Mouse (Mus musculus) stomach, embryonic 16.5 days (tissue): ENCODE results near the gene 9130019O22Rik. TPM values are rescaled to one million over a fixed set of nuclear protein-coding genes. Genes with fewer than 3 reads are reported as not detected.
A peak's percentile ranks its signal among the peaks of the same experiment; 100 is the strongest.

Source experiments
- ATAC-seq: fragments of 200-750 bp; cut with Nextera tagmentation; 2 replicates; pipeline ENCODE4 v1.8.0; 2017; ENCODE audit warnings: moderate number of reproducible peaks, moderate TSS enrichment; ENCODE audit not compliant: insufficient read depth, low FRiP score
- H3K27ac ChIP-seq: fragments of 300-500 bp; sonication (generic); 2 replicates; pipeline ENCODE4 v1.5.1; 2014; ENCODE audit warnings: low read length
- H3K27me3 ChIP-seq: fragments of 300-500 bp; sonication (generic); 2 replicates; pipeline ENCODE4 v1.6.1; 2014; ENCODE audit warnings: low read length, control low read depth, mixed read lengths; ENCODE audit not compliant: control insufficient read depth, insufficient read depth
- H3K36me3 ChIP-seq: fragments of 300-500 bp; sonication (generic); 2 replicates; pipeline ENCODE4 v1.6.1; 2014; ENCODE audit warnings: low read length; ENCODE audit not compliant: control insufficient read depth, insufficient read depth
- H3K4me1 ChIP-seq: fragments of 300-500 bp; sonication (generic); 2 replicates; pipeline ENCODE4 v1.6.1; 2014; ENCODE audit warnings: low read length, control low read depth, mixed read lengths; ENCODE audit not compliant: control insufficient read depth, insufficient read depth
- H3K4me2 ChIP-seq: fragments of 300-500 bp; sonication (generic); 2 replicates; pipeline ENCODE4 v1.6.1; 2014; ENCODE audit warnings: low read depth, low read length, mixed read lengths
- H3K4me3 ChIP-seq: fragments of 300-500 bp; sonication (generic); replicated peaks from 2 replicates; pipeline ENCODE4 v1.5.1; 2014; ENCODE audit warnings: mild to moderate bottlenecking, low read length
- H3K9ac ChIP-seq: fragments of 300-500 bp; sonication (generic); 2 replicates; pipeline ENCODE4 v1.6.1; 2014; ENCODE audit warnings: low read length
- H3K9me3 ChIP-seq: fragments of 300-500 bp; sonication (generic); replicated peaks from 2 replicates; pipeline ENCODE4 v1.6.1; 2016; ENCODE audit warnings: low read length, control low read depth; ENCODE audit not compliant: control insufficient read depth
- WGBS: fragments of 180-500 bp; shearing (Covaris S2); extraction: QIAGEN DNeasy Blood & Tissue Kit; methylation state at CpG from one replicate; pipeline ENCODE4 v1.1.7; 2014; 5-methylcytosine and 5-hydroxymethylcytosine counted together
- polyA plus RNA-seq: library from polyadenylated mRNA; unstranded; fragments of >200 nt; fragmentation: Nextera tagmentation; extraction: Ambion mirVana; gene quantifications from 2 replicates; pipeline ENCODE4 v1.2.1, GENCODE M21; 2015

The 9130019O22Rik gene
- 6.2 and 6.7 TPM in 2 replicates for polyA plus RNA-seq

- Histone ChIP-seq H3K4me2 (peak within 1 kb of the TSS; percentile 65), H3K9ac (peak within 1 kb of the TSS; percentile 85), H3K9me3 (0 out of 2 replicates have a peak, but pooled peaks cover 2% of the 10 kb centered on the region), H3K4me1 (no peaks in the 10 kb centered on the region), H3K27ac (peak within 1 kb of the TSS; percentile 62; the same call in 1 of the 2 replicates), H3K27me3 (no peaks in the 10 kb centered on the region), H3K4me3 (peak within 1 kb of the TSS; percentile 68), H3K36me3 (peaks cover 12% of the 10 kb centered on the region)
- 5% methylated on average over 38 of the region's 38 CpGs for WGBS
- ATAC-seq = peak; percentile 93
Measured at GRCm38 (mm10) chr7:127386641-127387392, at the start of gene 9130019O22Rik. Gene 9130019O22Rik, minus strand, starts transcription at chr7:127387166.

- Histone ChIP-seq H3K36me3 (no peaks in the 10 kb centered on the region), H3K4me3 (no peak overlapping the region)
- WGBS = 87% methylated on average over 4 of the region's 4 CpGs
Measured at GRCm38 (mm10) chr7:127435206-127435605, 48.2 kb upstream of the 9130019O22Rik start.

DNA sequence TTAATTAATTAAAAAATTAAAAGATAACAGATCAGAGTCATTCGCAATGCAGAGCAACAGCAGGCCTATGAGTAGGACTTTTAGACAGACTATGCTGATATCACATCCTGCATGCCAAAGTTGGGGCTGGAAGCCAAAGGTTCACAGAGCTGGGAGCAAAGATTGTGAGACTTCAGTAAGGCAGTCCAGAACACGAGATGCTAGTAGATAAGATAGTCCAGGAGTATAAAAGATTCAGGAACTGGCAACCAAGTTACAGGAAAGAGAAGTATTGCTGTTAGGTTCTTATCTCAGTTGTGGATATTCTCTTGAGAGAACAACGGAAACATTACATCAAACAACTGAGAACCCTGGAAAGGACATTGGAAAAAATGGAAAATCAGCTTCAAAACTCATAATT lies 39.4 kb upstream of the 9130019O22Rik start:
- 67% methylated on average over 3 of the region's 3 CpGs for WGBS
- Histone ChIP-seq H3K27me3 (no peaks in the 10 kb centered on the region), H3K4me1 (0 out of 2 replicates have a peak, but pooled peaks cover under 1% of the 10 kb centered on the region), H3K9me3 (no peaks in the 10 kb centered on the region), H3K4me3 (no peak overlapping the region), H3K36me3 (no peaks in the 10 kb centered on the region), H3K9ac (no peak overlapping the region), H3K4me2 (no peak overlapping the region), H3K27ac (no peak overlapping the region)
- ATAC-seq = no peak

More at GRCm38 (mm10) chr7:127435206-127435605, 48.2 kb upstream of the 9130019O22Rik start:
- no peak overlapping the region for H3K9ac ChIP-seq
- H3K9me3 ChIP-seq = peaks cover 6% of the 10 kb centered on the region; the same call in 1 of the 2 replicates
- H3K27me3 ChIP-seq = no peaks in the 10 kb centered on the region
- no peaks in the 10 kb centered on the region for H3K4me1 ChIP-seq
- no peak for ATAC-seq
- H3K27ac ChIP-seq = no peak overlapping the region
- no peak overlapping the region for H3K4me2 ChIP-seq

DNA sequence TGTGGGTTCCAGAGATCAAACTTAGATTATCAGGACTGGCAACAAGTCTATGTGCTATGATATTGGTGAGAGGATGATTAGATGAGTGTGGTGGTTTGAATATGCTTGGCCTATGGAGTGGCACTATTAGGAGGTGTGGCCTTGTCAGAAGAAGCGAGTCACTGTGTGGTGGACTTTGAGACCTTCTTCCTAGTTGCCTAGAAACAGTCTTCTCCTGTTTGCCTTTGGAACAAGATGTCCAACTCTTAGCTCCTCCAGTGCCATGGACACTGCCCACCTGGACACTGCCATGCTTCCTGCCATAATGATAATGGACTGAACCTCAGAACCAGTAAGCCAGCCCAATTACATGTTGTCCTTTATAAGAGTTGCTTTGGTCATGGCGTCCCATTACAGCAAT lies 38.9 kb upstream of the 9130019O22Rik start:
- ATAC-seq = no peak
- H3K27ac ChIP-seq = no peak overlapping the region
- no peak overlapping the region for H3K4me3 ChIP-seq

GRCm38 (mm10) chr7:127425291-127425690 lies 38.3 kb upstream of the 9130019O22Rik start:
- no peak overlapping the region for H3K4me3 ChIP-seq
- no peak overlapping the region for H3K4me2 ChIP-seq
- ATAC-seq = no peak
- no peaks in the 10 kb centered on the region for H3K9me3 ChIP-seq
- WGBS = 88% methylated on average over 3 of the region's 3 CpGs
- no peak overlapping the region for H3K9ac ChIP-seq
- H3K36me3 ChIP-seq = no peaks in the 10 kb centered on the region
- H3K27ac ChIP-seq = no peak overlapping the region
- 0 out of 2 replicates have a peak, but pooled peaks cover 5% of the 10 kb centered on the region for H3K4me1 ChIP-seq
- H3K27me3 ChIP-seq = no peaks in the 10 kb centered on the region

More for the DNA sequence above, 38.9 kb upstream of the 9130019O22Rik start:
- Histone ChIP-seq H3K9ac (no peak overlapping the region), H3K4me1 (0 out of 2 replicates have a peak, but pooled peaks cover 5% of the 10 kb centered on the region), H3K4me2 (no peak overlapping the region), H3K9me3 (no peaks in the 10 kb centered on the region), H3K27me3 (no peaks in the 10 kb centered on the region), H3K36me3 (no peaks in the 10 kb centered on the region)
- 82% methylated on average over 2 of the region's 2 CpGs for WGBS

- ATAC-seq = peak; percentile 30; the same call in 1 of the 2 replicates
- WGBS = 1% methylated on average over 15 of the region's 15 CpGs
Measured at GRCm38 (mm10) chr7:127422247-127422646, 35.3 kb upstream of the 9130019O22Rik start.

DNA sequence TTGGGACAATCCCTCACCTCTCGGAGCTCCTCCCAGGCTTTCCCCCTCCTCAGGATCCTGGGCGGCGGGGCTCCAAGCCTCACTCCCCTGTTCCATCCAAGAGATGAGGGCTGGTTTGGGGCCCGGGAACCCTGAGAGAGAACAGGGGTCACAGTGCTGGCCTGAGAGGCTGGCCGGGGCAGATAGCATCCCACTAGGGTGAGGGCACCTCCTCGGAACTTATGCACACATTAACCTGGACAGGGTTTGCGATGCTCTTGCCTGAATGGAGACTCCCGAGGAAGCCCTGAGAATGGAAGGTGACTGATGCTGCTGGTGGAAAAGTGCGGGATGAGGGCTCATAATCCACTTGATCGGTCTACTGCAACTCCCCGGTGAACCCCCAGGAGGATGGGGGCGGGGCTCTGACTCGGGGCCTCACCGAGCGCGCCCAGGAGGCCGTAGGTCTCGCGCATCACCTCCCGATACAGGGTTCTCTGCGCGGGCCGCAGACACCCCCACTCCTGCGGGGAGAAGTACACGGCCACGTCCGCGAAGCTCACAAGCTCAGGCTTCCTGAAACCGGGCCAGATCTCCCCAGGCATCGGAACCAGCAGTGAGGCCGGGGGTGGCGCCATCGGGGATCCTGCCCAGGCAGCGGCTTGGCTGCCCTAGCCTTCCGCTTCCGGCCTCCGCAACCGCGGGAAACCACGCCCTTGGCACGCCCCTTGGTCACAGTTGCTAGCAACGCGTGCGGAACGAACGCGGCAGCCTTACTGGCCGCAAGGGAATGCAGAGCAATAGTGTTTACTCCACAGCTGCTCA lies 34.6 kb upstream of the 9130019O22Rik start, which contains the start of gene Zfp688:
Zfp688 (minus strand) TSS at position 681 of the 804 bp plus-strand sequence.
- Histone ChIP-seq H3K4me2 (peak within 1 kb of the TSS; percentile 63), H3K4me3 (peak within 1 kb of the TSS; percentile 71), H3K9me3 (no peaks in the 10 kb centered on the region), H3K9ac (peak within 1 kb of the TSS; percentile 83), H3K4me1 (0 out of 2 replicates have a peak, but pooled peaks cover 5% of the 10 kb centered on the region), H3K36me3 (no peaks in the 10 kb centered on the region), H3K27me3 (no peaks in the 10 kb centered on the region), H3K27ac (0 out of 2 replicates have a peak within 1 kb of the TSS, but pooled peaks have one; percentile 40)
- ATAC-seq = peak; percentile 95
- WGBS = under 1% methylated on average over 48 of the region's 48 CpGs

More at GRCm38 (mm10) chr7:127422247-127422646, 35.3 kb upstream of the 9130019O22Rik start:
- H3K9me3 ChIP-seq = no peaks in the 10 kb centered on the region
- no peaks in the 10 kb centered on the region for H3K36me3 ChIP-seq
- no peak overlapping the region for H3K27ac ChIP-seq
- H3K4me1 ChIP-seq = 0 out of 2 replicates have a peak, but pooled peaks cover 5% of the 10 kb centered on the region
- H3K27me3 ChIP-seq = no peaks in the 10 kb centered on the region
- H3K4me3 ChIP-seq = peak overlapping the region; percentile 71
- H3K4me2 ChIP-seq = peak overlapping the region; percentile 63
- peak overlapping the region; percentile 83; the same call in 1 of the 2 replicates for H3K9ac ChIP-seq

DNA sequence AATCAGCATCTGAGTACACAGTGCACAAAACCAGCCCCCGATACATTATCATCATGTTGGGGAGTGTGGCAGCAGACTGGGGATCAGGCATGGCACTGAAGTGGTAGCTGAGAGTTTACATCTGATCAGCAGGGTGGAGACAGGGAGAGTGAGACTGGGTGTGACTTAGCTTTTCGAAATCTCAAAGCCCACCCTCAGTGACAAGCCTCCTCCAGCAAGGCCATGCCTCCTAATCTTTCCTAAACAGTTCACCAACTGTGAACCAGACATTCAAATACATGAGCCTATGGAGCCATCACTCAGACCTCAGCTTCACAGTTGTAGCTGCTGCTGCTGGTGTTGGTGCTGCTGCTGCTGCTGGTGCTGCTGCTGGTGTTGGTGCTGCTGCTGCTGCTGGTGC lies 24.5 kb upstream of the 9130019O22Rik start:
- ATAC-seq = no peak
- Histone ChIP-seq H3K27ac (no peak overlapping the region), H3K9ac (no peak overlapping the region), H3K27me3 (no peaks in the 10 kb centered on the region), H3K4me2 (no peak overlapping the region), H3K4me1 (no peaks in the 10 kb centered on the region), H3K36me3 (no peaks in the 10 kb centered on the region), H3K4me3 (no peak overlapping the region), H3K9me3 (no peaks in the 10 kb centered on the region)
- 74% methylated on average over 2 of the region's 2 CpGs for WGBS
